Mouse (Mus musculus) heart, embryonic 11.5 days (tissue): ENCODE measurements around the gene Vps37d. TPM values are rescaled to one million over a fixed set of nuclear protein-coding genes. Genes with fewer than 3 reads are reported as not detected.

Experiments used
- ATAC-seq: fragments of 200-750 bp; cut with Nextera tagmentation; replicated peaks from 2 replicates; pipeline ENCODE4 v1.8.0; 2017; ENCODE audit warnings: moderate library complexity; ENCODE audit not compliant: insufficient number of reproducible peaks, low FRiP score, low TSS enrichment
- H3K27ac ChIP-seq: fragments of 300-500 bp; sonication (generic); 2 replicates; pipeline ENCODE4 v1.5.1; 2014; ENCODE audit warnings: mild to moderate bottlenecking, low read depth, low read length
- H3K27me3 ChIP-seq: fragments of 300-500 bp; sonication (generic); 2 replicates; pipeline ENCODE4 v1.6.1; 2014; ENCODE audit warnings: mild to moderate bottlenecking, low read length, mixed read lengths; ENCODE audit not compliant: control insufficient read depth, insufficient read depth
- H3K36me3 ChIP-seq: fragments of 300-500 bp; sonication (generic); 2 replicates; pipeline ENCODE4 v1.6.1; 2014; ENCODE audit warnings: mild to moderate bottlenecking, low read length, moderate library complexity, mixed read lengths; ENCODE audit not compliant: control insufficient read depth, insufficient read depth
- H3K4me1 ChIP-seq: fragments of 300-500 bp; sonication (generic); 2 replicates; pipeline ENCODE4 v1.6.1; 2014; ENCODE audit warnings: low read length; ENCODE audit not compliant: control insufficient read depth, insufficient read depth
- H3K4me2 ChIP-seq: fragments of 300-500 bp; sonication (generic); 2 replicates; pipeline ENCODE4 v1.6.1; 2014; ENCODE audit warnings: mild to moderate bottlenecking, moderate library complexity
- H3K4me3 ChIP-seq: fragments of 300-500 bp; sonication (generic); 2 replicates; pipeline ENCODE4 v1.5.1; 2014; ENCODE audit warnings: low read depth, low read length
- H3K9ac ChIP-seq: fragments of 300-500 bp; sonication (generic); 2 replicates; pipeline ENCODE4 v1.6.1; 2014; ENCODE audit warnings: mild to moderate bottlenecking, low read depth, low read length, moderate library complexity
- H3K9me3 ChIP-seq: fragments of 300-500 bp; sonication (generic); replicated peaks from 2 replicates; pipeline ENCODE4 v1.6.1; 2016; ENCODE audit warnings: low read length; ENCODE audit not compliant: control insufficient read depth
- WGBS: fragments of 180-500 bp; shearing (Covaris S2); extraction: QIAGEN DNeasy Blood & Tissue Kit; methylation state at CpG from one replicate; pipeline ENCODE4 v1.1.7; 2014; ENCODE audit not compliant: insufficient replicate concordance; 5-methylcytosine and 5-hydroxymethylcytosine counted together
- polyA plus RNA-seq: library from polyadenylated mRNA; unstranded; fragments of >200 nt; fragmentation: Nextera tagmentation; extraction: Ambion mirVana; gene quantifications from 2 replicates; pipeline ENCODE4 v1.2.1, GENCODE M21; 2014

The Vps37d gene
- polyA plus RNA-seq, 1 experiment from 2014 or later = 2.6 TPM

- 77% methylated on average over 3 of the region's 3 CpGs for WGBS
- Histone ChIP-seq H3K9ac (no peak overlapping the region), H3K4me2 (no peak overlapping the region), H3K27me3 (peaks cover 37% of the 10 kb centered on the region), H3K36me3 (no peaks in the 10 kb centered on the region), H3K9me3 (no peaks in the 10 kb centered on the region), H3K27ac (no peak overlapping the region), H3K4me1 (peaks cover 5% of the 10 kb centered on the region; the same call in 1 of the 2 replicates), H3K4me3 (no peak overlapping the region)
- ATAC-seq = no peak
Observed at GRCm38 (mm10) chr5:135109426-135109825, 31.4 kb upstream of the Vps37d start.

GRCm38 (mm10) chr5:135109017-135109416, 31.0 kb upstream of the Vps37d start:
- peaks cover 5% of the 10 kb centered on the region; the same call in 1 of the 2 replicates for H3K4me1 ChIP-seq
- H3K27me3 ChIP-seq = peaks cover 37% of the 10 kb centered on the region
- H3K27ac ChIP-seq = no peak overlapping the region
- 62% methylated on average over 6 of the region's 6 CpGs for WGBS
- no peaks in the 10 kb centered on the region for H3K9me3 ChIP-seq
- H3K4me3 ChIP-seq = no peak overlapping the region
- no peak overlapping the region for H3K9ac ChIP-seq
- no peak for ATAC-seq
- H3K36me3 ChIP-seq = no peaks in the 10 kb centered on the region
- no peak overlapping the region for H3K4me2 ChIP-seq

DNA sequence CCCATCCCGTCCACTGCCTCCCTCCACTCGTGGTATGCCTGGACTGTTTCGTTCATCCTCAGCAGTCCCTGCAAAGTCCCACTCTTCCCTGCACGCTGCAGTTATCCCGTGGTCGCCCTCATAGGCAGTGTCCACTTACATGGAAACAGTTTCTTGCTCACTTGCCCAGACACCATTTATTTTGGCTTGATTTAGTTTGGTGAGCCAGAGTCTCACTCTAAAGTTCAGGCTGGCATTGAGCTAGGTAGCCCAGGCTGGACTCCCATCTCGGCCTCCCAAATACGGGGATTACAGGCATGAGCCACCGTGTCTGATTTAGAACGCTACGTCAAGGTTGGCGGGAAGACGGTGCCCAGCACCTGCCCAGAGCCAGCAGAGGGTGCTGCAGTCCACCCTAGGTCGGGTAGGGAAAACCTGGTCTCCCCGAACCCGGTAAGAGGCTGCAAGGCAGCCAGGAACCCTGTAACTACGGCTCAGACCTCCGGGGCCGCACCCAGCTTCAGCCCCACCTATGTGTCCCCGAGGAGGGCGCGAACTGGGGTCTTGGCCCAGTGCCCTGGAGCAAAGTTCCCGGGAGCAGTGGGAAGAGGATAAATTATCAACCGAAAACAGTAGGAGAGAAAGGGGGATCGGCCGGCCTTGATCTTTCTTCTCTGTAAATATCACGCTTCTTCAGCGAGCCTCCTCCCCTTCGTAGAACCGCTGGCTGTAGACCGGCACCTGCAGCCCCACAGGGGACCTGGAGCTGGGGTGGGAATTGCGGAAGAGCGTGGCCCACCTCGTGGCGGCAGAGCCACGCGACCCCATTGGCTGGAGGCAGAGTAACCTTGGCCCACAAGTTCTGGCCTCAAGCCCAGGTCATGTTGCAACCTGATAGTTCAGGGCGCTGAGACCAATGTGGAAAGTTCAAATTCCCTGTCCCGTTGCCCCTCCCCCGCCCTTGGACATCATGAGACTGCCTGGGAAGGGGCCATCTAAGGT, 29.7 kb upstream of the Vps37d start:
- Histone ChIP-seq H3K4me3 (peak overlapping the region; percentile 59), H3K27ac (no peak overlapping the region), H3K4me2 (peak overlapping the region; percentile 95), H3K36me3 (no peaks in the 10 kb centered on the region), H3K9me3 (no peaks in the 10 kb centered on the region), H3K9ac (no peak overlapping the region), H3K27me3 (peaks cover 40% of the 10 kb centered on the region), H3K4me1 (peaks cover 5% of the 10 kb centered on the region; the same call in 1 of the 2 replicates)
- WGBS = 10% methylated on average over 40 of the region's 40 CpGs
- peak; percentile 36; the same call in 1 of the 2 replicates for ATAC-seq

GRCm38 (mm10) chr5:135106758-135107256, 28.7 kb upstream of the Vps37d start:
- Histone ChIP-seq H3K4me3 (peak overlapping the region; percentile 59), H3K27me3 (peaks cover 40% of the 10 kb centered on the region), H3K4me2 (peak overlapping the region; percentile 95), H3K4me1 (peaks cover 5% of the 10 kb centered on the region; the same call in 1 of the 2 replicates), H3K36me3 (no peaks in the 10 kb centered on the region), H3K9ac (peak overlapping the region; percentile 62), H3K9me3 (no peaks in the 10 kb centered on the region), H3K27ac (no peak overlapping the region)
- WGBS = under 1% methylated on average over 48 of the region's 48 CpGs
- peak; percentile 73 for ATAC-seq

GRCm38 (mm10) chr5:135103999-135104660, 26.1 kb upstream of the Vps37d start:
- H3K27ac ChIP-seq = no peak overlapping the region
- peaks cover 37% of the 10 kb centered on the region for H3K27me3 ChIP-seq
- H3K9ac ChIP-seq = no peak overlapping the region
- ATAC-seq = no peak
- no peaks in the 10 kb centered on the region for H3K36me3 ChIP-seq
- H3K9me3 ChIP-seq = no peaks in the 10 kb centered on the region
- peaks cover 5% of the 10 kb centered on the region; the same call in 1 of the 2 replicates for H3K4me1 ChIP-seq
- WGBS = 61% methylated on average over 11 of the region's 11 CpGs
- H3K4me2 ChIP-seq = no peak overlapping the region
- no peak overlapping the region for H3K4me3 ChIP-seq

DNA sequence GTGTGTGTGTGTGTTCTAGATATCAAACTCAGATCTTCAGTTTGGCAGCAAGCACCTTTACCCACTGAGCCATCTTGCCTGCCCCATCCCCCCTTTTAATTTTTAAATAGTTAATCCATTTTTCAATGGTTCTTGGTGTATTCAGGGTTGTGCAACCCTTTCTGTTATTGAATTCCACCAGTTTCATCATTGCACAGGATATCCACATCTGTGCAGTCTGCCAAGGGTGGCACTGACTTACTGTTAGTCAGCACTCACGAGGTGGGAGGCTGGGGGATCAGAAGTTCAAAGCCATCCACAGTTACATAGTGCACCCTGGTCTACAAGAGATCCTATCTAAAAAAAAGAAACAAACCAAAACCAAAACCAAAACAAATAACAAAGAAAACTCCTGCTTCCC, 22.9 kb upstream of the Vps37d start:
- Histone ChIP-seq H3K9me3 (no peaks in the 10 kb centered on the region), H3K4me1 (no peaks in the 10 kb centered on the region), H3K27me3 (peaks cover 10% of the 10 kb centered on the region; the same call in 1 of the 2 replicates), H3K36me3 (no peaks in the 10 kb centered on the region), H3K4me3 (no peak overlapping the region), H3K4me2 (no peak overlapping the region), H3K9ac (no peak overlapping the region), H3K27ac (no peak overlapping the region)
- 72% methylated on average over 1 of the region's 1 CpGs for WGBS
- no peak for ATAC-seq

DNA sequence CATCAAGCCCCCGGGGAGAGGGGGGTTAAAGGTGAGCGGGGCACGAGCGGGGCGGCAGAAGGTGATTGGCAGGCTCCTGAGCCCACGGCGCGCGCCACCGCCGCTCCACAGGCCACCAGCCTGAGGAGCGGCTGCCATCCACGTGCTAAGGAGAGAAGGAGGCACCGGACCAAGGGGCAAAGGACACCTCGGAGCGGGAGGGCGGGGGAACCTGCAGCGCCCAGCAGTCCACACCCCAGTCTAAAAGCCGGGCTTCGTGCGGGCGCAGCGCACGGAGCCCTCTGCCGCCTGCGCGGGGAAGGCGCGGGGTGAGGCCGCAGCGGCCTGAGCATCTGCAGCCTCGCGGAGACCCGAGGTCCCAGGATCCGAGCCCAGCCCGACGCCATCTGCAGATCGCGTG, 11.6 kb upstream of the Vps37d start, which contains the start of gene Mlxipl:
Gene Mlxipl, plus strand, starts transcription at position 238 of the 400 bp plus-strand sequence.
- WGBS = 4% methylated on average over 36 of the region's 39 CpGs
- Histone ChIP-seq H3K4me2 (peak within 1 kb of the TSS; percentile 39), H3K36me3 (no peaks in the 10 kb centered on the region), H3K4me1 (no peaks in the 10 kb centered on the region), H3K4me3 (peak within 1 kb of the TSS; percentile 6; the same call in 1 of the 2 replicates), H3K9ac (no peak within 1 kb of the TSS), H3K27me3 (peaks cover 64% of the 10 kb centered on the region), H3K27ac (no peak within 1 kb of the TSS), H3K9me3 (no peaks in the 10 kb centered on the region)
- ATAC-seq = no peak

GRCm38 (mm10) chr5:135086871-135087270, 8.8 kb upstream of the Vps37d start:
- H3K27ac ChIP-seq = no peak overlapping the region
- ATAC-seq = no peak
- H3K27me3 ChIP-seq = peaks cover 48% of the 10 kb centered on the region
- no peaks in the 10 kb centered on the region for H3K4me1 ChIP-seq
- H3K4me3 ChIP-seq = no peak overlapping the region
- no peak overlapping the region for H3K4me2 ChIP-seq
- no peaks in the 10 kb centered on the region for H3K36me3 ChIP-seq
- WGBS = 62% methylated on average over 4 of the region's 4 CpGs
- no peak overlapping the region for H3K9ac ChIP-seq
- H3K9me3 ChIP-seq = no peaks in the 10 kb centered on the region
